Mouse (Mus musculus): Measurements from ENCODE around the gene Ceacam19. TPM values are rescaled to one million over a fixed set of nuclear protein-coding genes. Genes with fewer than 3 reads are reported as not detected.

The Ceacam19 gene
- polyA plus RNA-seq, 1 experiment from 2014 or later, result not detected

GRCm38 (mm10) chr7:19867751-19868399, 19.9 kb downstream of the Ceacam19 start:
- no peak overlapping the region for H3K4me3 ChIP-seq (ENCODE audit: low read depth, low read length)
- no peaks in the 10 kb centered on the region for H3K9me3 ChIP-seq (replicated peaks; ENCODE audit: control insufficient read depth, low read length)
- no peak overlapping the region for H3K27ac ChIP-seq (ENCODE audit: low read depth, low read length)
- H3K27me3 ChIP-seq (ENCODE audit: control insufficient read depth, insufficient read depth, low read length), result no peaks in the 10 kb centered on the region
- H3K9ac ChIP-seq (ENCODE audit: low read depth, low read length), result no peak overlapping the region
- H3K4me1 ChIP-seq (ENCODE audit: control insufficient read depth, insufficient read depth, low read length), result peaks cover 6% of the 10 kb centered on the region; the same call in 1 of the 2 replicates
- 76% methylated on average over 16 of the region's 16 CpGs for WGBS (ENCODE audit: insufficient replicate concordance)
- no peak for ATAC-seq (replicated peaks; ENCODE audit: insufficient number of reproducible peaks, low FRiP score, low TSS enrichment)
- no peak overlapping the region for H3K4me2 ChIP-seq
- H3K36me3 ChIP-seq (ENCODE audit: control insufficient read depth, insufficient read depth, low read length), result no peaks in the 10 kb centered on the region

DNA sequence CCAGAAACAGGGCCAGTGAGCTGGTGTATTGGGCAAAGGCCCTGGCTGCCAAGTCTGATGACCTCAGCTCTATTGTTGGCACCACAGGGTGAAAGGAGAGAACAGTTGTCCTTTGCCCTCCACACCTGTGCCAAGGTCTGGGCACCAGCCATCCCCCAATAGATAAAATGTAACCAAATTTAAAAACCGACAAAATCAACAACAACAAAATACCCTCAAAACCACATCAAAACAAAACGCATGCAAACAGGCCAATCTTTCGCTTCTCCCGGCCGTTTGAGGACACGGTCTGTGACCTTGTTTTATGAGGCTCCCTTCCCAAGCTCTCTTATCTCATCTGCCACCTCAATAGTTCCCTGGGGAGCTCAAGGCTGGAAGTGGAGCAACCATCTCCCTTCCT, 21.3 kb downstream of the Ceacam19 start:
- no peak overlapping the region for H3K4me3 ChIP-seq (ENCODE audit: low read depth, low read length)
- no peaks in the 10 kb centered on the region for H3K36me3 ChIP-seq (ENCODE audit: control insufficient read depth, insufficient read depth, low read length)
- H3K27me3 ChIP-seq (ENCODE audit: control insufficient read depth, insufficient read depth, low read length), result no peaks in the 10 kb centered on the region
- H3K9me3 ChIP-seq (replicated peaks; ENCODE audit: control insufficient read depth, low read length), result no peaks in the 10 kb centered on the region
- WGBS (ENCODE audit: insufficient replicate concordance), result 71% methylated on average over 6 of the region's 6 CpGs
- H3K4me1 ChIP-seq (ENCODE audit: control insufficient read depth, insufficient read depth, low read length), result peaks cover 3% of the 10 kb centered on the region; the same call in 1 of the 2 replicates
- no peak overlapping the region for H3K27ac ChIP-seq (ENCODE audit: low read depth, low read length)
- H3K4me2 ChIP-seq, result no peak overlapping the region
- no peak overlapping the region for H3K9ac ChIP-seq (ENCODE audit: low read depth, low read length)
- ATAC-seq (replicated peaks; ENCODE audit: insufficient number of reproducible peaks, low FRiP score, low TSS enrichment), result no peak

DNA sequence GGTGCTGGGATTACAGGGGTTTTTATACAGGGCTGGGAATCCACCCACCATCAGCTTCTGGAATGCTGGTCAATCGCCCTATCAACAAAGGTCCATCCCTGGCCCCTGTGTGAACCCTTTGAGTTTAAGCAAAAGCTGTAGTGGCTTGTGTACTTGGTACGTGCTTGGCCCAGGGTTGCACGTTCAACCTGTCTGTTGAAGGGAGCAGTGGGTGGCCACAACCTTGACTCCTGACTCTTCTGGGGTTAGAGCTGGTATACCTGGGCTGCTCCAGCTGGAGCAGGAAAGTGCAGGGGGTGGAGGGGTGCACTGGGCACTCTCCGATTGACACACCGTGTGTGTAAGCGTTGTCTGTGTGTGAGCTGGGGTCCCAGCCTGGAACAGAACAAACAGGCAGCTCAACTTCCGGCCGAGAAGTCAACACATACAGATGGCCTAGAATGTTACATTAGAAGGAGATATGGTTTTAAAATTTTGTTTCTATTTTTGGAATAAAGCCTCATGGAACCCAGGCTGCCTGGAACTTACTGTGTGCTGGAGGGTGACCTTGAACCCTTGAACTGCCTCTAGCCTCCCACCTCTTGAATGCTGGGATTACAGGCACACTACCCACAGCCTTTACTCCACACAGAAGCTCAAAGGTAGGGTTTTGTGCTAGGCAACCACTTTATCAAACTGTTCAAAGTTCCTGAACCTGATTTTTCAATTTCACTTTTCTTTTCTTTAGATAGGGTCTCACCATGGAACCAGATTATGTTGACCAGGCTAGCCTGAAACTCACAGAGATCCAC, 22.3 kb downstream of the Ceacam19 start:
- Histone ChIP-seq H3K9me3 (replicated peaks; ENCODE audit: control insufficient read depth, low read length) (no peaks in the 10 kb centered on the region), H3K4me2 (no peak overlapping the region), H3K4me1 (ENCODE audit: control insufficient read depth, insufficient read depth, low read length) (no peaks in the 10 kb centered on the region), H3K27ac (ENCODE audit: low read depth, low read length) (no peak overlapping the region), H3K36me3 (ENCODE audit: control insufficient read depth, insufficient read depth, low read length) (no peaks in the 10 kb centered on the region), H3K4me3 (ENCODE audit: low read depth, low read length) (no peak overlapping the region), H3K9ac (ENCODE audit: low read depth, low read length) (no peak overlapping the region), H3K27me3 (ENCODE audit: control insufficient read depth, insufficient read depth, low read length) (no peaks in the 10 kb centered on the region)
- no peak; the same call in 1 of the 2 replicates for ATAC-seq (replicated peaks; ENCODE audit: insufficient number of reproducible peaks, low FRiP score, low TSS enrichment)
- WGBS (ENCODE audit: insufficient replicate concordance), result 74% methylated on average over 8 of the region's 8 CpGs

GRCm38 (mm10) chr7:19864241-19864640, 23.5 kb downstream of the Ceacam19 start:
- no peak for ATAC-seq (replicated peaks; ENCODE audit: insufficient number of reproducible peaks, low FRiP score, low TSS enrichment)
- H3K27me3 ChIP-seq (ENCODE audit: control insufficient read depth, insufficient read depth, low read length), result no peaks in the 10 kb centered on the region
- no peak overlapping the region for H3K4me3 ChIP-seq (ENCODE audit: low read depth, low read length)
- no peaks in the 10 kb centered on the region for H3K36me3 ChIP-seq (ENCODE audit: control insufficient read depth, insufficient read depth, low read length)
- H3K9me3 ChIP-seq (replicated peaks; ENCODE audit: control insufficient read depth, low read length), result no peaks in the 10 kb centered on the region
- no peaks in the 10 kb centered on the region for H3K4me1 ChIP-seq (ENCODE audit: control insufficient read depth, insufficient read depth, low read length)
- no peak overlapping the region for H3K4me2 ChIP-seq
- H3K27ac ChIP-seq (ENCODE audit: low read depth, low read length), result no peak overlapping the region
- H3K9ac ChIP-seq (ENCODE audit: low read depth, low read length), result no peak overlapping the region
- 52% methylated on average over 2 of the region's 2 CpGs for WGBS (ENCODE audit: insufficient replicate concordance)

GRCm38 (mm10) chr7:19861199-19861598, 26.6 kb downstream of the Ceacam19 start, which contains the start of gene Ceacam16:
TSS of gene Ceacam16 (minus strand) at chr7:19861299.
- WGBS (ENCODE audit: insufficient replicate concordance), result 76% methylated on average over 9 of the region's 9 CpGs
- H3K27me3 ChIP-seq (ENCODE audit: control insufficient read depth, insufficient read depth, low read length), result peaks cover 4% of the 10 kb centered on the region; the same call in 1 of the 2 replicates
- H3K36me3 ChIP-seq (ENCODE audit: control insufficient read depth, insufficient read depth, low read length), result no peaks in the 10 kb centered on the region
- ATAC-seq (replicated peaks; ENCODE audit: insufficient number of reproducible peaks, low FRiP score, low TSS enrichment), result no peak
- no peak within 1 kb of the TSS for H3K4me3 ChIP-seq (ENCODE audit: low read depth, low read length)
- H3K9me3 ChIP-seq (replicated peaks; ENCODE audit: control insufficient read depth, low read length), result no peaks in the 10 kb centered on the region
- no peak within 1 kb of the TSS for H3K27ac ChIP-seq (ENCODE audit: low read depth, low read length)
- no peak within 1 kb of the TSS for H3K9ac ChIP-seq (ENCODE audit: low read depth, low read length)
- no peak within 1 kb of the TSS for H3K4me2 ChIP-seq
- H3K4me1 ChIP-seq (ENCODE audit: control insufficient read depth, insufficient read depth, low read length), result no peaks in the 10 kb centered on the region

DNA sequence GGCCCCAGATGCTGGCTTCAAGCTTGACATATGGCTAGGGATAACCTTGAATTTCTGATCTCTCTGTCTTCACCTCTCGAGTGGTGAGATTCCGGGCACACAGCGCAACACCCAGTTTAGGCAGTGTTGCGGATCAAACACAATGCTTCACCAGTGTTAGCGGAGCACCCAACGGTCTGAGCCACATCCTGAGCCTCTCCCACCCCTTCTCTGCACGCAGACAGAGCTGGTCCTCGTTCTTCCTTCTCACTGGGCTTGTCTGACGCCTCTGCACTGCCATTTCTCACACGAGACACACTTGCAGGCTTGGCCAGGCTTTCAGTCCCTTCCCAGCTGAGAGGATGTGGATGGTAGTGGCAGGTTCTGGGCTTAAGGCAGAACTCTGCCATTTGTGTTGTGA, 28.0 kb downstream of the Ceacam19 start:
- no peak for ATAC-seq (replicated peaks; ENCODE audit: insufficient number of reproducible peaks, low FRiP score, low TSS enrichment)
- Histone ChIP-seq H3K4me2 (no peak overlapping the region), H3K27ac (ENCODE audit: low read depth, low read length) (no peak overlapping the region), H3K9ac (ENCODE audit: low read depth, low read length) (no peak overlapping the region), H3K9me3 (replicated peaks; ENCODE audit: control insufficient read depth, low read length) (no peaks in the 10 kb centered on the region), H3K36me3 (ENCODE audit: control insufficient read depth, insufficient read depth, low read length) (no peaks in the 10 kb centered on the region), H3K27me3 (ENCODE audit: control insufficient read depth, insufficient read depth, low read length) (peaks cover 4% of the 10 kb centered on the region; the same call in 1 of the 2 replicates), H3K4me3 (ENCODE audit: low read depth, low read length) (no peak overlapping the region), H3K4me1 (ENCODE audit: control insufficient read depth, insufficient read depth, low read length) (no peaks in the 10 kb centered on the region)
- WGBS (ENCODE audit: insufficient replicate concordance), result 58% methylated on average over 10 of the region's 10 CpGs

DNA sequence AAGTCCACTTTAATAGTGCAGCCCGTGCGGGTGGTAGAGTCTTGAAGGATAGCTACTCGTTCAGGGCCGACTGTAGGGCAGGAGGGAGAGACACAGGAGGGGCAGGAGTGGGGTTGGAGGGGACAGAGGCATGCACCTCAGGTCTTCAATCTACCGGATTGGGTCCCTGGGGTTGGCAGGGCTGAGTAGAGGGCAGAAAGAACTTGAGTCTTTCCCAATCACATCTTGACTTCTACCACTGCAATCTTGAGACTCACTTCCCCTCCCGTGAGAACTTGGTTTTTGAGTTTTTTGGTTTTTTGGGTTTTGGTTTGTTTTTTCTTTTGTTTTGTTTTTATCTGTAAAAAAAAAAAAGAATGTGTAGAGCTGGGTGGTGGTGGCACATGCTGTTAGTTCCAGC, 31.5 kb downstream of the Ceacam19 start:
- 77% methylated on average over 6 of the region's 6 CpGs for WGBS (ENCODE audit: insufficient replicate concordance)
- ATAC-seq (replicated peaks; ENCODE audit: insufficient number of reproducible peaks, low FRiP score, low TSS enrichment), result no peak
- Histone ChIP-seq H3K36me3 (ENCODE audit: control insufficient read depth, insufficient read depth, low read length) (no peaks in the 10 kb centered on the region), H3K27me3 (ENCODE audit: control insufficient read depth, insufficient read depth, low read length) (peaks cover 26% of the 10 kb centered on the region), H3K4me3 (ENCODE audit: low read depth, low read length) (no peak overlapping the region), H3K27ac (ENCODE audit: low read depth, low read length) (no peak overlapping the region), H3K4me1 (ENCODE audit: control insufficient read depth, insufficient read depth, low read length) (0 out of 2 replicates have a peak, but pooled peaks cover 3% of the 10 kb centered on the region), H3K4me2 (no peak overlapping the region), H3K9ac (ENCODE audit: low read depth, low read length) (no peak overlapping the region), H3K9me3 (replicated peaks; ENCODE audit: control insufficient read depth, low read length) (no peaks in the 10 kb centered on the region)

DNA sequence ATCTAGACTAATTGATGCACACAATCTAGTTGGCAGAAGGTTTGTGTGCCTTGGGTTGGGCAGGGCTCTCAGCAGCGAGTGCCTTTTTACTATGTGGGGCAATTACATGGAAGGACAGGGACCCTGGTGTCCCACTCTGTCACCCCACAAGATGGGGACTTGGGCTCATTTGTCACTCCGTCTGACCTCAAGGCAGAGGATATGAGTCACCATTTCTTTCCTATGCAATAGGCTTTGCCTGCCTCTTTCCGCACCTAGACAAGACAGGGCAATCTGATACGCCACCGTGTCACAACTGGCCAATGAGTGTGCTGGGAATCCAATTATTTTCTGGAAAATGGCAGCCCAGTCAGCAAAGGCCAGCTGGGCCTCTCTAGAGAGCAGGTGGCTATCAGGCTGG, 32.1 kb downstream of the Ceacam19 start:
- Histone ChIP-seq H3K27me3 (ENCODE audit: control insufficient read depth, insufficient read depth, low read length) (peaks cover 28% of the 10 kb centered on the region), H3K27ac (ENCODE audit: low read depth, low read length) (no peak overlapping the region)
- ATAC-seq (replicated peaks; ENCODE audit: insufficient number of reproducible peaks, low FRiP score, low TSS enrichment), result no peak

More for the DNA sequence above, 32.1 kb downstream of the Ceacam19 start:
- Histone ChIP-seq H3K4me2 (no peak overlapping the region), H3K36me3 (ENCODE audit: control insufficient read depth, insufficient read depth, low read length) (no peaks in the 10 kb centered on the region), H3K9me3 (replicated peaks; ENCODE audit: control insufficient read depth, low read length) (no peaks in the 10 kb centered on the region), H3K4me1 (ENCODE audit: control insufficient read depth, insufficient read depth, low read length) (0 out of 2 replicates have a peak, but pooled peaks cover 3% of the 10 kb centered on the region), H3K9ac (ENCODE audit: low read depth, low read length) (no peak overlapping the region), H3K4me3 (ENCODE audit: low read depth, low read length) (no peak overlapping the region)
- 58% methylated on average over 5 of the region's 5 CpGs for WGBS (ENCODE audit: insufficient replicate concordance)
